Mouse (Mus musculus): ENCODE measurements at regions not wholly inside any gene's neighbourhood (a gene's known extent, or its start where the extent isn't known, plus 50 kb on each side); places are given as distances from the start of the nearest gene placed in this dataset.

DNA sequence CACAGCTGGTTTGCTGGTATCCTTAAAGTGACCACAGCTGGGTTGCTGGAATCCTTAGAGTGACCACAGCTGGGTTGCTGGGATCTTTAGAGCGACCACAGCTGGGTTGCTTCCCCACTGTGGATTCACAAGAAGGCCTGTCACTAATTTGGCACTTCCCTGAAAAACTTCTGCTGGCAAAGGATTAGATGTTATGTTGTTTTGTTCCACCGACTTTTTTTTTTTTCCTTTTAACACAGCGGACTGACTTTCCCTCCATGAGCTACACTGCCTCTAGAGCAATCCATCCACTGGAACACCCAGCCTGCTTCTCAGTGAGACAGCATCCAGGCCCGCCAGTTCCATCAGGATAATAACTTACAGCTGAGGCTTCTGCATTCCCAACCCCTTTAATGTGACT is 266.9 kb downstream of the Olfr1505 start:
- Histone ChIP-seq H3K36me3 (replicated peaks; ENCODE audit: insufficient read depth, low read length) (no peaks in the 10 kb centered on the region), H3K4me2 (ENCODE audit: low read depth, low read length) (no peak overlapping the region), H3K27me3 (ENCODE audit: insufficient read depth, low read length) (no peaks in the 10 kb centered on the region), H3K4me3 (ENCODE audit: low read depth, low read length) (no peak overlapping the region), H3K27ac (ENCODE audit: low read depth) (no peak overlapping the region), H3K9me3 (ENCODE audit: low read length) (no peaks in the 10 kb centered on the region), H3K9ac (replicated peaks) (no peak overlapping the region), H3K4me1 (ENCODE audit: insufficient read depth) (no peaks in the 10 kb centered on the region)
- ATAC-seq (no peak), DNase-seq (no peak)
- TF ChIP-seq CTCF (IDR thresholded peaks at IDR 0.05; ENCODE audit: low read depth), result no peak
- TF ChIP-seq EP300 (IDR thresholded peaks at IDR 0.05; ENCODE audit: low read depth), result no peak
- WGBS (ENCODE audit: insufficient replicate concordance), result 44% methylated on average over 4 of the region's 4 CpGs

DNA sequence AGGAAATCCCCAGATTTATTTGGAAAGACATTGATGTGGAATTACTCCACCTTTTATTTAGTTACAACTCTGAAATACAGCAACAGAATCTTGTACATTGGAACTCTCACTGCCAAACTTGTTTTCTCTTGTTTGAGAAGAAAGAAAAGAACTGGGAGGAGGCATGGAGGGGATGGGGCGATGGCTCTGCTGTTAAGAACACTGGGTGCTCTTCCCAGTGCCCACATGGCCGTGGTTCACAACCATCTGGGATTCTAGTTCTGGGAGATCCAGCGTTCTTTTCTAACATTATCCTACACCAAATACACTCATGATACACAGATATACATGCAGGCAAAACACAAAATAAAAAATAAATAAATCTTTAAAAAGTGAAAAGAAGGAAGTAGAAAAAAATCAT is 267.6 kb downstream of the Olfr1505 start:
- TF ChIP-seq CTCF (IDR thresholded peaks at IDR 0.05; ENCODE audit: low read depth) (no peak), EP300 (IDR thresholded peaks at IDR 0.05; ENCODE audit: low read depth) (no peak)
- H3K4me3 ChIP-seq (ENCODE audit: low read depth, low read length), result no peak overlapping the region
- ATAC-seq (no peak), DNase-seq (no peak)
- no peak overlapping the region for H3K4me2 ChIP-seq (ENCODE audit: low read depth, low read length)
- H3K9me3 ChIP-seq (ENCODE audit: low read length), result no peaks in the 10 kb centered on the region
- H3K9ac ChIP-seq (replicated peaks), result no peak overlapping the region
- H3K27ac ChIP-seq (ENCODE audit: low read depth), result no peak overlapping the region
- no peaks in the 10 kb centered on the region for H3K4me1 ChIP-seq (ENCODE audit: insufficient read depth)
- no peaks in the 10 kb centered on the region for H3K36me3 ChIP-seq (replicated peaks; ENCODE audit: insufficient read depth, low read length)
- H3K27me3 ChIP-seq (ENCODE audit: insufficient read depth, low read length), result no peaks in the 10 kb centered on the region
- WGBS (ENCODE audit: insufficient replicate concordance), result 69% methylated on average over 3 of the region's 3 CpGs

DNA sequence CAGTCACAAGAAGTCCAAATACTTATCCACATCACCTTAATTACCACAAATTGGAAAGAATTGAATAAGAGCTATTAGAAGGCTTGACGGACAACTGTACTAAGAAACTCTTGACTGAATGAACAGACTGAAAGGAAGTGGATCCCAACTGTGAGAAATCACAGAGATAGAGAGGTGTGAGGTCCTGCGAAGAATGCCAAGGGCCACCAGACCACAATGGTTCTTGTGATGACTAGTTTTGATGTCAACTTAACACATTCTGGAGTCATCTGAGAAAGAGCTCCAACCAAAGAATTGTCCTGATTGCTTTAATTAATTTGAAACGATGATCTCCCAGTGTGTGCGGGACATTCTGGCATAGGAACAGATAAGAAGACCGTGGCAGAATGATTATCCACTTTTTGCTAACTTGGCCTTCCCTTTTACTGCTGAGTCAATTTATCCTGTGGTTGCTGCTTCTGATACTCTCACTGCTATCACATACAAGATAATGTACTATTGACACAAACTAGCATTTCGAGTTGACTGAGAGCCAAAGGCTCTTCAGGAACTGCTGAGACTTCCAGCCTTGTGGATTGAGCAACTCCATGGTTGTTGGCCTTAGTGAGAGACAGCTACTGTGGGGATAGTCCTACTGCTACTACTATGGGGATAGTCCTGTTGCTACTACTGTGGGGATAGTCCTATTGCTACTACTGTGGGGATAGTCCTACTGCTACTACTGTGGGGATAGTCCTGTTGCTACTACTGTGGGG is 268.5 kb downstream of the Olfr1505 start:
- no peak for ATAC-seq
- no peak overlapping the region for H3K27ac ChIP-seq (ENCODE audit: low read depth)
- H3K4me3 ChIP-seq (ENCODE audit: low read depth, low read length), result no peak overlapping the region
- H3K9me3 ChIP-seq (ENCODE audit: low read length), result no peaks in the 10 kb centered on the region
- TF ChIP-seq EP300 (IDR thresholded peaks at IDR 0.05; ENCODE audit: low read depth), result no peak
- no peak for TF ChIP-seq CTCF (IDR thresholded peaks at IDR 0.05; ENCODE audit: low read depth)
- no peaks in the 10 kb centered on the region for H3K4me1 ChIP-seq (ENCODE audit: insufficient read depth)
- no peak overlapping the region for H3K9ac ChIP-seq (replicated peaks)
- WGBS (ENCODE audit: insufficient replicate concordance), result 66% methylated on average over 6 of the region's 6 CpGs
- no peaks in the 10 kb centered on the region for H3K27me3 ChIP-seq (ENCODE audit: insufficient read depth, low read length)
- no peak overlapping the region for H3K4me2 ChIP-seq (ENCODE audit: low read depth, low read length)
- no peak for DNase-seq
- no peaks in the 10 kb centered on the region for H3K36me3 ChIP-seq (replicated peaks; ENCODE audit: insufficient read depth, low read length)

DNA sequence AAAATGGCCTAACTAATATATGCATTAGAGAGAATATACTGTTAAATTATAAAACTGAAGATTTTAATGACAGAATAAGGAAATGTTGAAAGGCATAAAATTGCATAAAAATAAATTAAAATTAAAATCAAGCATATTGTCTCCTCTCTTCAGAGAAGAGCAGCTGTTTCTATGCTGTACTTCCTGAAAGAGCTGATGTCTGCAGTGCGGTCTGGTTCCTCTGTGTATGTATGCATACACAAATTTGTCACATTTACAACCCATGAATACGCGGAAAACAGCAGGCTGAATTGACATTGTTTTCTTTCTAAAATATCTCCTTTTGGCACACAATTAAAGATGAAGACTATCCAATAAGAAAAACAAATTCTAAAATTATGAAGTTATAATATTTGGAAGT is 278.5 kb downstream of the Olfr1505 start:
- Histone ChIP-seq H3K27me3 (ENCODE audit: insufficient read depth, low read length) (no peaks in the 10 kb centered on the region), H3K27ac (ENCODE audit: low read depth) (no peak overlapping the region), H3K9ac (replicated peaks) (no peak overlapping the region), H3K4me2 (ENCODE audit: low read depth, low read length) (no peak overlapping the region), H3K4me3 (ENCODE audit: low read depth, low read length) (no peak overlapping the region), H3K36me3 (replicated peaks; ENCODE audit: insufficient read depth, low read length) (no peaks in the 10 kb centered on the region), H3K4me1 (ENCODE audit: insufficient read depth) (no peaks in the 10 kb centered on the region), H3K9me3 (ENCODE audit: low read length) (no peaks in the 10 kb centered on the region)
- TF ChIP-seq EP300 (IDR thresholded peaks at IDR 0.05; ENCODE audit: low read depth) (no peak), CTCF (IDR thresholded peaks at IDR 0.05; ENCODE audit: low read depth) (no peak)
- WGBS (ENCODE audit: insufficient replicate concordance), result 86% methylated on average over 3 of the region's 3 CpGs
- ATAC-seq (no peak), DNase-seq (no peak)

DNA sequence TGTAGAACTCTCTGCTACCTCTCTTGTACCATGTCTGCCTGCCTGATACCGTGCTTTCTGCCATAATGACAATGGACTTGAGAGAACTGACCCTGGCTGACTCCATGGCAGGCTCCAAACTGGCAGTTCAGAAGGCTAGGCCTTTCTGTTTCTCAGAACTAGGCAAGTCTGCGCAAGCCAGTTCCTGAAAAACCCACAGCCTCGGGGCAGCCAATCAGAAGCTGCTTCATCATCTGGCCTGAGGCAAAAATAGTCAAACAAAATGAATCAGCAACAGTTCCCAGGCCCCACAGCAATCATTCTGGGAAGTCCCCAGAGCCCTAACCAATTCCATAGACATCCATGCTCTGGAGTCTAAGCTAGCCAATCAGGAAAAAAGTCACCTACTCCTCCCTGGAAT is 284.5 kb downstream of the Olfr1505 start:
- no peak for TF ChIP-seq CTCF (IDR thresholded peaks at IDR 0.05; ENCODE audit: low read depth)
- TF ChIP-seq EP300 (IDR thresholded peaks at IDR 0.05; ENCODE audit: low read depth), result no peak
- Histone ChIP-seq H3K27ac (ENCODE audit: low read depth) (no peak overlapping the region), H3K27me3 (ENCODE audit: insufficient read depth, low read length) (no peaks in the 10 kb centered on the region), H3K36me3 (replicated peaks; ENCODE audit: insufficient read depth, low read length) (no peaks in the 10 kb centered on the region), H3K9me3 (ENCODE audit: low read length) (no peaks in the 10 kb centered on the region), H3K9ac (replicated peaks) (no peak overlapping the region), H3K4me2 (ENCODE audit: low read depth, low read length) (no peak overlapping the region), H3K4me1 (ENCODE audit: insufficient read depth) (no peaks in the 10 kb centered on the region), H3K4me3 (ENCODE audit: low read depth, low read length) (no peak overlapping the region)
- DNase-seq (no peak), ATAC-seq (no peak)
- 73% methylated on average over 3 of the region's 3 CpGs for WGBS (ENCODE audit: insufficient replicate concordance)

DNA sequence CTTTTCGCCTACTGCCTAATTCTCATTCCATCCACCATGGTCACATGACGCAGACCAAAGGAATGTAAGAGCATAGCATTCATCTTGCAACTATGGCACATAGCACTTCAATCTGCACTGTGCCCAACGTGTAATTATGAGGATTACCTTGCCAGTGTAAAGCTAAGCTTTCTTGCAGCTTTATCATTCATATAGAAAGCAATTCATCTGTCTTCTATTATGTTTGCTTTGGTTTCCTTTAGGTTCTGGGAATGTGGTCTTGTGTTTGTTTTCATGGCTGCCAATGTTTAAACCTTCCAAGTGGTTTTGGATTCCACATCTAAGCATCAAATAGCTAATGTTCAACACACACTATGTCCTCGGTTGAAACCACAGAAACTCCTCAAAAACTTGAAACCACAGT is 307.2 kb downstream of the Olfr1505 start:
- ATAC-seq, result no peak
- Histone ChIP-seq H3K9me3 (ENCODE audit: low read length) (no peaks in the 10 kb centered on the region), H3K4me3 (ENCODE audit: low read depth, low read length) (no peak overlapping the region), H3K36me3 (replicated peaks; ENCODE audit: insufficient read depth, low read length) (no peaks in the 10 kb centered on the region), H3K4me1 (ENCODE audit: insufficient read depth) (no peaks in the 10 kb centered on the region), H3K27ac (ENCODE audit: low read depth) (no peak overlapping the region), H3K4me2 (ENCODE audit: low read depth, low read length) (no peak overlapping the region), H3K9ac (replicated peaks) (no peak overlapping the region), H3K27me3 (ENCODE audit: insufficient read depth, low read length) (no peaks in the 10 kb centered on the region)
- TF ChIP-seq EP300 (IDR thresholded peaks at IDR 0.05; ENCODE audit: low read depth) (no peak), CTCF (IDR thresholded peaks at IDR 0.05; ENCODE audit: low read depth) (no peak)
- WGBS (ENCODE audit: insufficient replicate concordance), result 61% methylated on average over 4 of the region's 4 CpGs
- DNase-seq, result no peak
